Mouse (Mus musculus): ENCODE results near the gene Tnrc6c.

The Tnrc6c gene

DNA sequence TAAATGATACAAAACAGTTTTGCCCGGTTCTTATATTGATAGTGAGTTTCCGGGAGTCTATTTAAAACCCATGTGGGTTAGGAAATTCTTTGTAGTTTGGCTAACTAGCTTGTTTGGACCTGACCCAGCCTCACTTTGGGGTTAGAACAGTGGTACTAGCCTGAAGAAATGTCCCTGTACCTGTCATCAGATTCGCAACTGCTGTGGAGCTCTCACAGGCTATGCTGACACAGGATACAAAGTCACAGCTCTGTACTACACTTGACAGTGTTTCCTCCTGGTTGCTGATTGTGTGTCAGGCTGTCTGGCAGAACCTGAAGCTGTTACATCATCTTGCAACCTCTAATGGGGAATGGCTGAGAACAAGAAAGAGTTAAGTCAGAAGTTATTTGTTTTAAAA is 75.3 kb downstream of the Tnrc6c start:
- no peak for DNase-seq (ENCODE audit: low read depth, low spot score)

- DNase-seq (ENCODE audit: low read depth, low spot score) = no peak
Observed at GRCm38 (mm10) chr11:117729798-117730489, 75.9 kb downstream of the Tnrc6c start.

DNA sequence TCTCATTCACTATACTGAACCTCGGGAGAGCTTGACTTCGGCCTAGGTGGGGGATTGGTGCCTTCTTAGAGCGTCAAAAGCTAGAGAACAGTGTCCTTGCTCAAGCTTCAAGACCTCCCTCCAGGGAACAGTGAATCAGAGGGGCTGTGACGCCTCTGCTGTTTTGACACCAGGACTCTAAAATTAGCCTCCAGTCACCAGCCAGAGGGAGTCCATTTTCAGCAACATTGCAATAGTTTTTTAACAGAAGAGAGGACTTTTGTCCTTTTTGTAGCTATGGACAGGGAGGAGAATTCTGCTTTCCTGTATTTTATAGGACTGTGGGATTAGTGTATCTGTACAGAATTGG is 76.4 kb downstream of the Tnrc6c start:
- DNase-seq (ENCODE audit: low read depth, low spot score) = no peak

DNA sequence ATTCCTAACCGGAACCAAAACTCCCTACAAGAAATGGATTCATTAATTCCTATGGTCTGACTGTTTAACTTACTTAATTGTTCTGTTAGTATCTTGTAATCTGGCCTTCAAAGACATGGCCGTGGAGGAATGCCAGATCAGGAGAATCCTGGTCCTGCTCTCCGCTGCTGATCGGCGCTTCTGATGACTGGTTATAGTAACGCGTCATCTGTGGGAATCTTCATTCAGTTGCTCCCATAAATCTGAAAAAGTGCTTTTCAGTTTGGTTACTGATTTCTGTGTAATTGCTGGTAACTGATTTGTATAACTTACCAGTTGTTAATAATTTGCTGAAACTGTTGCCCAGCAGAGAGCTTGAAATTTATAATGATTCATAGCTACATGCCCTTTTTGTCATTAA is 77.4 kb downstream of the Tnrc6c start:
- DNase-seq (ENCODE audit: low read depth, low spot score) = no peak

- DNase-seq (ENCODE audit: low read depth, low spot score) = no peak
Observed at GRCm38 (mm10) chr11:117736037-117736689, 82.1 kb downstream of the Tnrc6c start.

DNA sequence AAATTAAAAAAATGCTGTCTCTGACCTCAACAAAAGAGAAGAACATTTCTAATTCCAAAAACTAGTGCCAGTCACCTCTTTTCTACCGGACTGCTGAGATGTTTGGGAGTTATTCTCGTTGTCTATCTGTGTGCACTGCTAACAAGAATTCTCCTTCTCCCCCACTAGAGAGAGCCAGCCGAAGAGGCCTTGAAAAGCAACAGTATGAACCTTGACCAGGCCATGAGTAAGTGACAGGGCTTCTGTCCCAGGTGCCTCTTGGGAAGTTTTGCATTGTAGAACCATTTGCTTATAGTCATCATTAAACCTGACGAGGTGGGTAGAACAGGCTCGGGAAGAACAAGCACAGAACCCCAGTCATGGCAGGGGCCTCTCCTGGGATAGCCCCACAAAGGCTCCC is 84.0 kb downstream of the Tnrc6c start:
- DNase-seq (ENCODE audit: low read depth, low spot score) = no peak

DNA sequence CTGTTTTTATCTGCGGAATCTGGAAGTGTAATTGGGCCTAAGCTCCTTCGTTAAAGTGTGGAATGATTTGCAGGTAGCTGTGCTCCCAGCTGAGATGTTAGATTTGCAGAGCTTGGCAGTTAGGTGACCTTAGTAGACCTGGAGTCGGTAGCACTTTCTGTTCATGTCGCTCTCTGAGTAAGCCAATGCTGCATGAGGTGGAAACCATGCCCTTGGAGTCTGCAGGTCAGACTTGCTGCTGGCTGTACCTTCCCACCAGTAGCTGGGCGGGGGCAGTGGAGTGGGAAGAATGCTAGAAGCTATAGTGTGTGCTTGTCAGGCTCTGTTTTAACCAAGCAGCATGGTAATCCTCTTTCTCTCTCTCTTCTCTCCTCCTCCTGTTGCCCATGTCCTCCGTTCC is 87.0 kb downstream of the Tnrc6c start:
- DNase-seq (ENCODE audit: low read depth, low spot score) = no peak

DNA sequence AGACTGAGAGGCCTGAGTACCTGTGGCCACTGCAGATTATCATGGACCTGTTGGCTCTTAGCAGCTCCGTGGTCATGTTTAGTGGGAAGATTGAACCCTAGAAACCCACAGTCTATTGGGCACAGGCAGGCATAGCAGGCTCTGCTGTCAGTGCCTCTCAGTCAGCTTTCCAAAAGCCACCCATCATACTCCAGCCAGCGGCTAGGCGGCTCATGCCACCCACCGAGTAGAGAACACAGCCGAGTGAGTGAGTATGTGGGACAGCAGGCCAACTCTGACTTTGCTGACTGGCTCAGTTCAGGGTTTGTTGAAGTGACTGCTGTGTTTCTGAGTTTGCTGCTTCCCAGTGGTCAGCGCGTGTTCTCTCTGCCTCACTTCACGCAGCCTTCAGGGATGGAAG is 88.2 kb downstream of the Tnrc6c start:
- DNase-seq (ENCODE audit: low read depth, low spot score) = no peak

DNA sequence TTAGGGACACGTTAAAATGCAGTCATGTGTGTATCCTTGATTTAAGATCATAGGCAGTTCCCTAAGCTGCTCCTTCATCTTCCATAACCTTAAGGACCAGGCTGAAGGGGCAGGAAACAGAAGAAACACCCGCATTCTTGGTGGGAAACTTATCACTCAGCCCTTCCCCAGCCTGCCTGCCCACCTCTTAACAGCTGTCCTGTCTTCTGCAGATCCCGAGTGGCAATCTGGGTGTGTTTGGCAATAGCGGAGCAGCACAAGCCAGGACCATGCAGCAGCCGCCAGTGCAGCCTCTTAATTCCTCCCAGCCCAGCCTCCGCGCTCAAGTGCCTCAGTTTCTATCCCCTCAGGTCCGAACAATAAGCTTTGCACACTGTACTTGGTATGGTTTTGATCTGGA is 88.6 kb downstream of the Tnrc6c start:
- DNase-seq (ENCODE audit: low read depth, low spot score) = no peak

- DNase-seq (ENCODE audit: low read depth, low spot score) = no peak
Observed at GRCm38 (mm10) chr11:117743454-117744030, 89.5 kb downstream of the Tnrc6c start.

GRCm38 (mm10) chr11:117748628-117749027 is 94.5 kb downstream of the Tnrc6c start:
- DNase-seq (ENCODE audit: low read depth, low spot score) = no peak

- no peak for DNase-seq (ENCODE audit: low read depth, low spot score)
Observed at GRCm38 (mm10) chr11:117749414-117749813, 95.3 kb downstream of the Tnrc6c start.

DNA sequence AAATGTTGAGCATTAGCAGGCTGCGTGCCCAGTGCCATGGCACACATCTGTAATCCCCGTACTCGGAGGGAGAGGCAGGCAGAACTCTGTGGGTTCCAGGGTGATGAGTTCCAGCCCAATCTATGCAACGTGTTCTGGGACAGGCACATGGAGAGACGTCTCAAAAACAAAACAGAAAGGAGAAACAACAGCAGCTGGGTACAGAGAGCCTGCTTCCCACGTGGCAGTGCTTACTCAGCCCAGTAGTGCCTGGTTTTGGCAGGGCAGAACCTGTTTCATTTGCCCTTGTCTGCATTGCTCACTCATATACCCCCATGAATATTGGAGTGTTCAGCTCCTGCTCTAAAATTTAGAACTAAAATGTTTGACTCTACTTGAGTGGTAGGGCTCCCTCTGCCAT is 97.5 kb downstream of the Tnrc6c start:
- no peak for DNase-seq (ENCODE audit: low read depth, low spot score)

- no peak for DNase-seq (ENCODE audit: low read depth, low spot score)
Observed at GRCm38 (mm10) chr11:117755891-117756290, 101.8 kb downstream of the Tnrc6c start.

DNA sequence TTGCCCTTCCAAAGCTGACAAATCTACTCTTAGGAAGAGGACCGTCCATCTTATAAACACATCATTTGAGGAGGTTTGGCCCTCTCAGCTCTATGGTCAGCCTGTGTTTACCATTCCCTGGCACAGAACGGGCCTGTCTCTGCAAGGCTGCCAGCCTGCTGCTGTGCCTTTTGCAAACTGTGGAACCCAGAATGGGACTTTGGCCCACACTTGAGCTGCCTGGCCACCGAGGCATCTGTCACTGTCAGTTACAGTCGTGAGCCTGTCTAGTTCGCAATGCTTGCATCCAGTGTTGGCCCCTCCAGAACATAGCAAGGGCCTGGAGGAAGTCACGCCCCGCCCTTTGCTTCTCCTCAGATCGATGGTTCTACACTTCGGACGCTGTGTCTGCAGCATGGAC is 105.2 kb downstream of the Tnrc6c start:
- no peak for DNase-seq (ENCODE audit: low read depth, low spot score)

DNA sequence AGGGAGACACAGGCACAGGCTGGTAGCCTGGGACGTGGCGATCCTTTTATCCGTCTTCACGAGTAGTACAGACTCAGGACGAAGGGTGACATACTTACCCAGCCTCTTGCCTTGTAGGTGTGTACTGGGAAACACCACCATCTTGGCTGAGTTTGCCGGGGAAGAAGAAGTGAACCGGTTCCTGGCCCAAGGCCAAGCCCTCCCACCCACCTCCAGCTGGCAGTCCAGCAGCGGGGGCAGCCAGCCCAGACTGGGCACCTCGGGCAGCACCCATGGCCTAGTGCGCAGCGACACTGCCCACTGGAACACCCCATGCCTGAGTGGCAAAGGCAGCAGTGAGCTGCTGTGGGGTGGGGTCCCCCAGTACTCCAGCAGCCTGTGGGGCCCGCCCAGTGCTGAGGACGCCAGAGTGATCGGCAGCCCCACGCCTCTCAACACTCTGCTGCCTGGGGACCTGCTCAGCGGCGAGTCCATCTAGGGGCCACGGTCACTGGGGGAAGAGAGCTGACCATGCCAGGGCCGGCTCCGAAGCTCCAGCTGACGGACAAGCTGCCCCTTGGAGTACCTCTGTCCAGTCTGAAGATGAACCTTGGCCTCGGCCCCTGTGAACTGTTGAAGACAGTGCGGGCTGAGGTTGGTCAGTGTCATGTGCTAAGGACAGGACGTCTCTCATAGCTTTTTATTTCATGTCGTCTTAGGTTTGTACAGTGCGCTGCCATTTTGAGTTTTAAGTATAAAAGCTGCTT is 106.5 kb downstream of the Tnrc6c start:
- no peak for DNase-seq (ENCODE audit: low read depth, low spot score)

DNA sequence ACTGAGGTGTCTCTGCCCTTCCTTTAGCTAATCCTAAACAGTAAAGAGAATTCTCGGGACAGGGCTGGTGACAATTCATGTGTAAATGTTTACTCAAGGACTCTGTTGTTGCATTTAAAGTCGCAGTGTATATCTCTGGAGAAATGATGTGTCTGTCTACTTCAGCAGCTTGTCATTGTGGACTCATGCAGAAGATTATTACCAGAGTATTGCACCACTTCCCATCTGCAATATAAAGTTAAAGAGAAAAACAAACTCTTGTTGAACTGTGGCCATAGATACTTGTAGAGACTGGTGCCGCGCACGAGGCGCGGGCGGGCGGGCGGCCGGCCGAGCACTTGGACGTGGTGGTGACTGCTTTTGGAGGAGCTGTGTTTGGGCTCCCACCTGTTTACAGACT is 107.7 kb downstream of the Tnrc6c start:
- DNase-seq (ENCODE audit: low read depth, low spot score) = no peak

- no peak for DNase-seq (ENCODE audit: low read depth, low spot score)
Observed at GRCm38 (mm10) chr11:117762246-117762645, 108.2 kb downstream of the Tnrc6c start.

DNA sequence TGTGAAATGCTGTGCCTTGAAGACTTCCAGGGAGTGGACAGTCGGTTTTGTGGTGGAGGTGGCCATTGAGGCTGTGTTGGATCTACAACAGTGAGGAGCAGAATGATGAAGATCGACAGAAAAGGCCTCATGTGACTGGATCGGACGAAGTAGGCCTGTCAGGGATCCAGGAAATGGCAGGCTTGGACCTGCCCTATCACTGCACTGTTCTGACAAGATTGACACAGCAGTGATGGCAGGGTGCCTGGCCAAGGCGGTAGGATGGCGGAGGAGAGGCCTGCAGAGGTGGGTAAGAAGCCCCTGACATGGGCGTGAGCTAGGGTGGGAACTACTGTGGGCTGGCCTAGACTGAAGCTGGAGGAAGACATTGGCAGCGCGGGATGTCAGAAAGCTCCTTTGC is 110.2 kb downstream of the Tnrc6c start:
- DNase-seq (ENCODE audit: low read depth, low spot score) = no peak

GRCm38 (mm10) chr11:117765361-117765760 is 111.3 kb downstream of the Tnrc6c start:
- DNase-seq (ENCODE audit: low read depth, low spot score) = no peak

DNA sequence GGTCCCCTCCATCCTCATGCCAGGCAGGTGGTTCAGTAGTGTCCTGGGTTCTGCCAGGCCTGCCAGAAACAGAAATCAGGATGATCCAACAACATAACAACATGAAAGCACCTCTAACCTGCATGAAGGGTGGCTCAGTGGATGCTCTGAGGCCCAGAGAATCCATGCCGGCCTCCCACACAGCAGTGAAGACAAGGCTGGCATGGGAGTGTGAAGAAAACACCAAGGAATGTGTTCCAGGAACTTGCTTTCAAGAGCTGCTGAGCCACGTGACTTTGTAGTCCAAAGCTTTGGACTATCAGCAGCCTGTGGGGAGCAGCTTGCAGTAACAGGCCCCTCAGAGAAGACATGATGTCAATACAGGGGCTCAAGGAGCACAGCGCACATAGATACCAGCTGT is 112.2 kb downstream of the Tnrc6c start:
- DNase-seq (ENCODE audit: low read depth, low spot score) = no peak

Measured in c-Kit-negative CD71-positive TER-119-positive erythroid progenitor cells, embryonic 14.5 days (primary cell).